Mouse (Mus musculus) forebrain, embryonic 11.5 days (tissue): ENCODE measurements around the gene Stum. TPM values are rescaled to one million over a fixed set of nuclear protein-coding genes. Genes with fewer than 3 reads are reported as not detected.

Experiments
- ATAC-seq: fragments of 200-750 bp; cut with Nextera tagmentation; replicated peaks from 2 replicates; pipeline ENCODE4 v1.8.0; 2017; ENCODE audit warnings: moderate TSS enrichment; ENCODE audit not compliant: low FRiP score
- DNase-seq: peaks from one replicate; pipeline ENCODE4 v3.0.0-alpha.2; 2017; ENCODE audit warnings: low spot score
- H3K27ac ChIP-seq: fragments of 300-500 bp; sonication (generic); 2 replicates; pipeline ENCODE4 v1.5.1; 2014; ENCODE audit warnings: low read depth, low read length
- H3K27me3 ChIP-seq: fragments of 300-500 bp; sonication (generic); 2 replicates; pipeline ENCODE4 v1.6.1; 2014; ENCODE audit warnings: mild to moderate bottlenecking, low read length, mixed read lengths; ENCODE audit not compliant: control insufficient read depth, insufficient read depth
- H3K36me3 ChIP-seq: fragments of 300-500 bp; sonication (generic); 2 replicates; pipeline ENCODE4 v1.6.1; 2014; ENCODE audit warnings: mild to moderate bottlenecking, low read length, moderate library complexity, mixed read lengths; ENCODE audit not compliant: control insufficient read depth, insufficient read depth
- H3K4me1 ChIP-seq: fragments of 300-500 bp; sonication (generic); replicated peaks from 2 replicates; pipeline ENCODE4 v1.6.1; 2014; ENCODE audit warnings: low read length, mixed read lengths; ENCODE audit not compliant: control insufficient read depth, insufficient read depth
- H3K4me2 ChIP-seq: fragments of 300-500 bp; sonication (generic); 2 replicates; pipeline ENCODE4 v1.6.1; 2014; ENCODE audit warnings: low read depth, mild to moderate bottlenecking, low read length, moderate library complexity, mixed read lengths; ENCODE audit not compliant: severe bottlenecking
- H3K4me3 ChIP-seq: fragments of 300-500 bp; sonication (generic); 2 replicates; pipeline ENCODE4 v1.5.1; 2014; ENCODE audit warnings: low read depth, low read length
- H3K9ac ChIP-seq: fragments of 300-500 bp; sonication (generic); 2 replicates; pipeline ENCODE4 v1.6.1; 2014; ENCODE audit warnings: low read length
- H3K9me3 ChIP-seq: fragments of 300-500 bp; sonication (generic); 2 replicates; pipeline ENCODE4 v1.6.1; 2016; ENCODE audit warnings: low read length, mixed read lengths; ENCODE audit not compliant: control insufficient read depth
- WGBS: fragments of 180-500 bp; shearing (Covaris S2); extraction: QIAGEN DNeasy Blood & Tissue Kit; methylation state at CpG from one replicate; pipeline ENCODE4 v1.1.7; 2014; 5-methylcytosine and 5-hydroxymethylcytosine counted together
- polyA plus RNA-seq: library from polyadenylated mRNA; unstranded; fragments of >200 nt; fragmentation: Nextera tagmentation; extraction: Ambion mirVana; gene quantifications from 2 replicates; pipeline ENCODE4 v1.2.1, GENCODE M21; 2014

Gene Stum
- polyA plus RNA-seq, 1 experiment from 2014 or later, result 0.55 TPM

DNA sequence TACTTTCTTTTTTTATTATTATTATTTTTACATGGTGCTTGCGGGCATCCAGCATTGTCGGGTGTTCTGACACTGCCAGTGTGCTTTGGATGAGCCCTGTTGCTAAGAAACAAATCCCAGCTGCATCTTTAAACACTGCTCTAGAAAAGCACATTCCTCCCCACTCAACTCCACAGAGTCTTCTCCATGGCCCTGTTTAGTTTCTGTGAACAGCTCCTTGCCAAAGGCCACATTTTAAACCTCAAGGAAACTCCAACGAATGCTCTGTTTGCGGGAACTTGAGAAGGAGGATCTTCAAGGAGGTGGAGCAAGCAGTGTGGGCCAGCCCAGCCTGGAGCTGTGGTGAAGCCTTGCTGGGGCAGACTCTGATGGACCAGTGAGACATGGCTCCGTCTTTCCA, 22.6 kb downstream of the Stum start:
- no peak overlapping the region for H3K4me2 ChIP-seq
- 53% methylated on average over 5 of the region's 5 CpGs for WGBS
- no peaks in the 10 kb centered on the region for H3K27me3 ChIP-seq
- ATAC-seq, result no peak
- H3K9me3 ChIP-seq, result no peaks in the 10 kb centered on the region
- H3K9ac ChIP-seq, result no peak overlapping the region
- no peak overlapping the region for H3K27ac ChIP-seq
- no peak for DNase-seq
- no peaks in the 10 kb centered on the region for H3K36me3 ChIP-seq
- H3K4me1 ChIP-seq, result no peaks in the 10 kb centered on the region
- H3K4me3 ChIP-seq, result no peak overlapping the region

DNA sequence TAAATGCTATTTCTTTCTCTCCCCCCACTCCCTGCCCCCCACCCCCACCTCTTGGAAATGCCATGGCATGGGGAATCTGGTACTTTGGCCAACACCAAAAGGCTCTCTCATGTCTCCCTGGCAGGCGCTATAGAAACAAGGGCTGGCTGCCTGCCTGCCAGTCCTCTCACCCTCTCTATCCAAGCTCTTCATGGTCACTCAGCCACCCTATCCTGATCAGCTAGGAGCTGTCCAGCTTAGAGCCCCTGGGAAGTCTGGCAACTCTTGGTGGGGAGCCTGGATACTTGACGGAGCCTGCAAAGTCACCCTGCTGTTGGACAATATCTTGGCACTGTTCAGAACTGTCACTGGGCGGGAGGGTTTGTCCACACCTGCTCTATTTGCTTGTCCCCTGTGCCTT, 24.6 kb downstream of the Stum start:
- WGBS, result 69% methylated on average over 3 of the region's 3 CpGs
- Histone ChIP-seq H3K9me3 (no peaks in the 10 kb centered on the region), H3K9ac (no peak overlapping the region), H3K27ac (no peak overlapping the region), H3K27me3 (no peaks in the 10 kb centered on the region), H3K4me2 (no peak overlapping the region), H3K4me3 (no peak overlapping the region), H3K36me3 (no peaks in the 10 kb centered on the region), H3K4me1 (no peaks in the 10 kb centered on the region)
- DNase-seq (no peak), ATAC-seq (no peak)

- Histone ChIP-seq H3K4me1 (no peaks in the 10 kb centered on the region), H3K27ac (no peak overlapping the region), H3K36me3 (no peaks in the 10 kb centered on the region), H3K9me3 (no peaks in the 10 kb centered on the region), H3K9ac (no peak overlapping the region), H3K4me2 (no peak overlapping the region), H3K27me3 (no peaks in the 10 kb centered on the region), H3K4me3 (no peak overlapping the region)
- 65% methylated on average over 6 of the region's 6 CpGs for WGBS
- DNase-seq (no peak), ATAC-seq (no peak)
Observed at GRCm38 (mm10) chr1:180458274-180458673, 25.0 kb downstream of the Stum start.

DNA sequence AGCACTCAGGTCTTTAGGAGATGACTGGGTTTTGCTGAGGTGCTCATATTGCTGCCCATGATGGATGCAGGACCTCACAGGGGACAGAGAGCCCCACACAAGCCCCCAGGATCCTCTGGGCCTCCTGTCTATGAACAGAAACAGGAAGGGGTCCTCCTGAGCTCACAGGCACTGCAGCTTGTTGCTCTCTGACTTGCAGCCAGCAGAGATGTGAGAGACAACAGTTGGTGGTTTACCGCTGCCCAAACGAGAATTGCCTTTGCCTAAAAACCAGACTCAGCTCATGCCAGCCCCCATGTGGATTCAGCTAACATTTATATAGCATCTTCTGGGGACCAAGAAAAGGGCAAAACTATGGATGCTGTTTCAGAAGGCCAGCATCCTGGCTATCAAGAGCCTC, 33.7 kb downstream of the Stum start:
- H3K27ac ChIP-seq, result no peak overlapping the region
- no peak overlapping the region for H3K4me3 ChIP-seq
- no peaks in the 10 kb centered on the region for H3K9me3 ChIP-seq
- no peak for DNase-seq
- ATAC-seq, result no peak
- no peaks in the 10 kb centered on the region for H3K27me3 ChIP-seq
- no peak overlapping the region for H3K9ac ChIP-seq
- H3K4me2 ChIP-seq, result no peak overlapping the region
- H3K36me3 ChIP-seq, result no peaks in the 10 kb centered on the region
- no peaks in the 10 kb centered on the region for H3K4me1 ChIP-seq
- WGBS, result 65% methylated on average over 2 of the region's 2 CpGs

- Histone ChIP-seq H3K9me3 (no peaks in the 10 kb centered on the region), H3K4me1 (no peaks in the 10 kb centered on the region), H3K4me2 (no peak overlapping the region), H3K9ac (no peak overlapping the region; the same call in 1 of the 2 replicates), H3K27me3 (no peaks in the 10 kb centered on the region), H3K36me3 (no peaks in the 10 kb centered on the region), H3K4me3 (no peak overlapping the region), H3K27ac (no peak overlapping the region)
- DNase-seq, result no peak
- WGBS, result 61% methylated on average over 3 of the region's 3 CpGs
- no peak for ATAC-seq
Observed at GRCm38 (mm10) chr1:180444411-180444810, 38.9 kb downstream of the Stum start.

- Histone ChIP-seq H3K27me3 (no peaks in the 10 kb centered on the region), H3K4me2 (no peak overlapping the region), H3K9ac (no peak overlapping the region), H3K36me3 (no peaks in the 10 kb centered on the region), H3K9me3 (no peaks in the 10 kb centered on the region), H3K4me3 (no peak overlapping the region), H3K27ac (no peak overlapping the region), H3K4me1 (peaks cover 2% of the 10 kb centered on the region; the same call in 1 of the 2 replicates)
- DNase-seq (no peak), ATAC-seq (no peak)
- WGBS, result 88% methylated on average over 4 of the region's 4 CpGs
Observed at GRCm38 (mm10) chr1:180439496-180439895, 43.8 kb downstream of the Stum start.

DNA sequence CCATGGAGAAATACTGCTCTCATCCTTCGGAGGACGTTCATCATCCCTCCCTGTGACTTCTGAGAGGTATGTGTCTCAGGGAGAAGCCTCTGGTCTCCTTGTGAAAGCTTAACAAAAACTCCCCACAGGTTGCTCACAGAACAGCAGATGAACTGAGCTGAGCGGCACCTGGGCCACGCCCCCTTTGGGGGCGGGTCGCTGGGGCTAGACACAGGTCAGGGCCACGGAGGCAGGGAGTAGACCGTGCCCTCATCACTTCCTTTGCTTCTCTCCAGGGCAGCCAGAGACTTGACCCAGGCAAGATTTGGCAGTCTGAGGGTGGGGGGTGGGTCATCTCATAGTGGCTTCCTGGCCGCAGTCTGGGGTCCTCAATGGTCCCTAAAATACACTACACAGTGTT, 48.4 kb downstream of the Stum start:
- H3K27ac ChIP-seq, result no peak overlapping the region
- 11% methylated on average over 9 of the region's 9 CpGs for WGBS
- no peaks in the 10 kb centered on the region for H3K36me3 ChIP-seq
- no peaks in the 10 kb centered on the region for H3K27me3 ChIP-seq
- H3K9ac ChIP-seq, result no peak overlapping the region
- H3K4me1 ChIP-seq, result peaks cover 11% of the 10 kb centered on the region; the same call in 1 of the 2 replicates
- H3K9me3 ChIP-seq, result no peaks in the 10 kb centered on the region
- no peak overlapping the region for H3K4me3 ChIP-seq
- 0 out of 2 replicates have a peak overlapping the region, but pooled peaks have one; percentile 26 for H3K4me2 ChIP-seq
- DNase-seq (no peak), ATAC-seq (no peak)

- peak; percentile 83 for ATAC-seq
- no peaks in the 10 kb centered on the region for H3K27me3 ChIP-seq
- no peak overlapping the region for H3K4me3 ChIP-seq
- 19% methylated on average over 7 of the region's 7 CpGs for WGBS
- no peaks in the 10 kb centered on the region for H3K9me3 ChIP-seq
- no peak overlapping the region for H3K27ac ChIP-seq
- DNase-seq, result peak; percentile 84
- no peak overlapping the region for H3K9ac ChIP-seq
- no peak overlapping the region for H3K4me2 ChIP-seq
- H3K36me3 ChIP-seq, result no peaks in the 10 kb centered on the region
- peaks cover 11% of the 10 kb centered on the region; the same call in 1 of the 2 replicates for H3K4me1 ChIP-seq
Observed at GRCm38 (mm10) chr1:180433796-180434566, 49.3 kb downstream of the Stum start.

- H3K27ac ChIP-seq, result peak overlapping the region; percentile 46; the same call in 1 of the 2 replicates
- H3K4me3 ChIP-seq, result peak overlapping the region; percentile 38
- peak overlapping the region; percentile 66 for H3K4me2 ChIP-seq
- H3K27me3 ChIP-seq, result no peaks in the 10 kb centered on the region
- peak overlapping the region; percentile 74 for H3K9ac ChIP-seq
- peaks cover 11% of the 10 kb centered on the region; the same call in 1 of the 2 replicates for H3K4me1 ChIP-seq
- WGBS, result 1% methylated on average over 16 of the region's 16 CpGs
- H3K9me3 ChIP-seq, result no peaks in the 10 kb centered on the region
- no peaks in the 10 kb centered on the region for H3K36me3 ChIP-seq
- peak; percentile 70 for ATAC-seq
- peak; percentile 75 for DNase-seq
Observed at GRCm38 (mm10) chr1:180433098-180433538, 50.2 kb downstream of the Stum start.
